Comparison of ENCODE assay signal across 9 mouse cellular contexts in the genomic region with DNA sequence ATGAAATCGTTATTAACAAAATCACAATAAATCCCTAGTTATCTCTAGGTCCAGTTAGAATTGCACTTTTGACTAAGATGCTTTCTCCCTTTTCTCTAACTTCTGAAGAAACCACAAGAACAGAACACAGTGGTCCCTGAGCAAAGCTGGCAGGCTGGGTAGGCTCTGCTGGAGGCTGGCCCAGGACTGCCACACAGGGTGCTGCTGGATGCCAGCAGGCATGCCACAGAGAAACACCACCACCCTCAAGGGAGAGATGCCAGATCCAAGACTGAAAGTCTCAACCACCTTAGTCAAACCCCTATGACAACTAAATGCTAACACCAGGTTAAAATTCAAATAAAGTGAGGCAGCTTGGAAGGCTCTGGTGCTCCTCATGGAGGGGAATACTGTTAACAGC. TPM values are rescaled to one million over a fixed set of nuclear protein-coding genes. Genes with fewer than 3 reads are reported as not detected.
DNase-seq lines count a peak whose midpoint lies in the region; ATAC-seq lines count a peak whose summit lies in the region.
"Had no signal": no experiment of that assay in that cellular context is flagged by ENCODE, and none has a peak within 500 bp of the region (broad histone marks: within the 10 kb centered on the region; RNA-seq: fewer than 3 reads in every experiment).

No protein-coding gene starts in this region.

- peak; percentile 10 to 38 for DNase-seq in heart, adult 9 months (ENCODE audit: low spot score in 2 of 2)
- no peak for DNase-seq in heart, postnatal 4 days
- DNase-seq in NIH3T3 (ENCODE audit: low read depth) = peak; percentile 48
- DNase-seq in cerebellum, adult 9-10 months = peak; percentile 66
- DNase-seq in layer of hippocampus, adult 8-10 months (ENCODE audit: low spot score in 2 of 2) = peak; percentile 25 to 63
- no peak for DNase-seq in embryo, embryonic 11 days
- DNase-seq: liver, postnatal 0 days had no signal

- no peak for ATAC-seq in CD4-positive, CD25-positive, alpha-beta regulatory T cell, adult 4 months
- no peak for ATAC-seq in monocyte, adult 5-6 weeks (replicated peaks; ENCODE audit: insufficient number of reproducible peaks, low FRiP score, low TSS enrichment, poor library complexity, severe bottlenecking)

RNA-seq across cellular contexts. Expression of a gene that starts 36.7 kb away (rescaled TPM):
- 10 to 100 TPM; 48.1 to 48.8 TPM for total RNA-seq in heart, postnatal 4 days (2021)
- 100 to 1,000 TPM; 103 to 112 (median 107) TPM for total RNA-seq in layer of hippocampus, adult 8-10 months (2022)
- 10 to 100 TPM; 32.7 to 47.4 TPM for polyA plus RNA-seq in CD4-positive, CD25-positive, alpha-beta regulatory T cell, adult 4 months (2017; shearing (Covaris generic))
- 67.6 to 97.6 TPM (median 69.5 TPM) in 3 replicates for total RNA-seq in monocyte, adult 5-6 weeks (2017)

Comparison
In these comparisons a context has a peak if more than half of its experiments do, and no peak if none do; other contexts are left out.
1. DNase-seq: peak in heart, adult 9 months (2 of 2), NIH3T3 (single experiment), cerebellum, adult 9-10 months (single experiment) and layer of hippocampus, adult 8-10 months (2 of 2); none in heart, postnatal 4 days (single experiment) and embryo, embryonic 11 days (single experiment).